28 mouse cellular contexts compared by ENCODE assay signal in genomic region chrX:164318554-164318953, GRCm38 (mm10). TPM values are rescaled to one million over a fixed set of nuclear protein-coding genes. Genes with fewer than 3 reads are reported as not detected.
"Had no signal": no experiment of that assay in that cellular context is flagged by ENCODE, and none has a peak within 500 bp of the region (broad histone marks: within the 10 kb centered on the region; RNA-seq: fewer than 3 reads in every experiment).

No protein-coding gene starts in this region.

- H3K4me3 ChIP-seq: heart, adult 2 months; heart, embryonic 13.5 days; heart, embryonic 15.5 days; hindbrain, embryonic 13.5 days; hindbrain, embryonic 15.5 days; kidney, embryonic 15.5 days; limb, embryonic 10.5 days; limb, embryonic 12.5 days; liver, embryonic 13.5 days had no signal

- H3K9me3 ChIP-seq: heart, embryonic 13.5 days; heart, embryonic 15.5 days; hindbrain, embryonic 13.5 days; hindbrain, embryonic 15.5 days; kidney, embryonic 15.5 days; limb, embryonic 10.5 days; limb, embryonic 12.5 days; liver, embryonic 13.5 days had no signal

- H3K27ac ChIP-seq: heart, adult 2 months; heart, embryonic 13.5 days; heart, embryonic 15.5 days; hindbrain, embryonic 13.5 days; hindbrain, embryonic 15.5 days; hindbrain, postnatal 0 days; kidney, embryonic 15.5 days; kidney, postnatal 0 days; limb, embryonic 10.5 days; limb, embryonic 12.5 days; liver, embryonic 13.5 days had no signal

- H3K9ac ChIP-seq: heart, embryonic 13.5 days; heart, embryonic 15.5 days; hindbrain, embryonic 13.5 days; hindbrain, embryonic 15.5 days; kidney, embryonic 15.5 days; limb, embryonic 12.5 days; liver, embryonic 13.5 days had no signal

- H3K27me3 ChIP-seq: heart, embryonic 13.5 days; heart, embryonic 15.5 days; liver, embryonic 13.5 days had no signal

- ATAC-seq: hindbrain, postnatal 0 days; intestine, embryonic 16.5 days had no signal

- DNase-seq: gastrocnemius, postnatal 14 days; gastrocnemius, postnatal 36 days; heart, adult 11 months; heart, adult 2 months; heart, postnatal 14 days; heart, postnatal 36 days; kidney, adult 11 months; kidney, adult 2 months; kidney, adult 9 months; kidney, postnatal 14 days; kidney, postnatal 36 days; layer of hippocampus, adult 9-11 months; layer of hippocampus, postnatal 36 days; liver; liver, embryonic 13.5 days had no signal

- H3K4me1 ChIP-seq: heart, embryonic 13.5 days; heart, embryonic 15.5 days; hindbrain, embryonic 13.5 days; hindbrain, embryonic 15.5 days; kidney, embryonic 15.5 days; limb, embryonic 10.5 days; limb, embryonic 12.5 days; liver, embryonic 13.5 days had no signal

- H3K36me3 ChIP-seq: heart, embryonic 13.5 days; heart, embryonic 15.5 days; hindbrain, embryonic 13.5 days; hindbrain, embryonic 15.5 days; kidney, embryonic 15.5 days; limb, embryonic 10.5 days; limb, embryonic 12.5 days; liver, embryonic 13.5 days had no signal

- H3K4me2 ChIP-seq: heart, embryonic 11.5 days; heart, embryonic 13.5 days; heart, embryonic 15.5 days; hindbrain, embryonic 13.5 days; hindbrain, embryonic 15.5 days; kidney, embryonic 15.5 days; limb, embryonic 12.5 days; liver, embryonic 11.5 days; liver, embryonic 13.5 days had no signal

RNA-seq across cellular contexts. Expression of gene Vegfd, which starts 54.6 kb away (rescaled TPM):
- total RNA-seq: hematopoietic stem cell, adult 5-6 weeks; hindbrain, postnatal 0 days had no signal
